Mouse (Mus musculus): ENCODE measurements at regions not wholly inside any gene's neighbourhood (a gene's known extent, or its start where the extent isn't known, plus 50 kb on each side); places are given as distances from the start of the nearest gene placed in this dataset.

- ATAC-seq (replicated peaks in 1 of 2; ENCODE audit: insufficient read depth in 1 of 2, low FRiP score in 2 of 2, low TSS enrichment in 1 of 2, low read depth in 1 of 2, poor library complexity in 2 of 2, severe bottlenecking in 2 of 2): peak; percentile 99
Measured at GRCm38 (mm10) chr13:105377038-105377437, 66.4 kb upstream of the Htr1a start.

- no peak for ATAC-seq (replicated peaks in 1 of 2; ENCODE audit: insufficient read depth in 1 of 2, low FRiP score in 2 of 2, low TSS enrichment in 1 of 2, low read depth in 1 of 2, poor library complexity in 2 of 2, severe bottlenecking in 2 of 2)
Measured at GRCm38 (mm10) chr13:105378587-105378986, 64.9 kb upstream of the Htr1a start.

GRCm38 (mm10) chr13:105387016-105387772 lies 56.2 kb upstream of the Htr1a start:
- ATAC-seq (replicated peaks in 1 of 2; ENCODE audit: insufficient read depth in 1 of 2, low FRiP score in 2 of 2, low TSS enrichment in 1 of 2, low read depth in 1 of 2, poor library complexity in 2 of 2, severe bottlenecking in 2 of 2): peak in 1 of 2 experiments; percentile 37; a peak in 1 of 4 replicates

All from hematopoietic stem cell, adult 5-6 weeks (primary cell).